Comparison of ENCODE assay signal across 8 mouse cellular contexts in genomic region chr9:34279906-34280305, GRCm38 (mm10).
DNase-seq lines count a peak whose midpoint lies in the region; ATAC-seq and TF ChIP-seq lines count a peak whose summit lies in the region.

No protein-coding gene starts in this region.

- peaks cover 7% of the 10 kb centered on the region for H3K4me1 ChIP-seq in embryonic facial prominence, embryonic 14.5 days (ENCODE audit: control insufficient read depth, insufficient read depth, low read length)
- no peaks in the 10 kb centered on the region for H3K4me1 ChIP-seq in lung, adult 2 months (ENCODE audit: control insufficient read depth, insufficient read depth, low read length)

- WGBS in embryonic facial prominence, embryonic 14.5 days = 41% methylated on average over 2 of the region's 2 CpGs
- WGBS in lung, adult 2 months = 35% methylated on average over 2 of the region's 2 CpGs

- no peak overlapping the region for H3K4me3 ChIP-seq in embryonic facial prominence, embryonic 14.5 days (ENCODE audit: low read depth, low read length)
- no peak overlapping the region for H3K4me3 ChIP-seq in lung, adult 2 months (replicated peaks; ENCODE audit: extremely low read depth, low read depth, low read length)

- H3K27ac ChIP-seq in embryonic facial prominence, embryonic 14.5 days (replicated peaks; ENCODE audit: low read depth, low read length) = no peak overlapping the region

- H3K9me3 ChIP-seq in embryonic facial prominence, embryonic 14.5 days (ENCODE audit: control insufficient read depth, low read length) = no peaks in the 10 kb centered on the region

- TF ChIP-seq POLR2A in lung, adult 2 months (IDR thresholded peaks at IDR 0.05; ENCODE audit: borderline replicate concordance, extremely low read depth, low read depth, low read length) = no peak

- ATAC-seq in embryonic facial prominence, embryonic 14.5 days (ENCODE audit: low read depth) = peak; percentile 26; the same call in 1 of the 2 replicates
- no peak for ATAC-seq in megakaryocyte, adult 5-6 weeks (ENCODE audit: poor library complexity, severe bottlenecking)
- ATAC-seq in granulocyte monocyte progenitor cell, adult 5-6 weeks (replicated peaks; ENCODE audit: poor library complexity, severe bottlenecking) = no peak

- no peak overlapping the region for H3K4me2 ChIP-seq in embryonic facial prominence, embryonic 14.5 days (ENCODE audit: low read depth, low read length)

- no peaks in the 10 kb centered on the region for H3K27me3 ChIP-seq in embryonic facial prominence, embryonic 14.5 days (replicated peaks; ENCODE audit: control insufficient read depth, insufficient read depth, low read length)

- TF ChIP-seq CTCF in lung, adult 2 months (IDR thresholded peaks at IDR 0.05; ENCODE audit: insufficient read depth, low read length) = no peak

- no peaks in the 10 kb centered on the region for H3K36me3 ChIP-seq in embryonic facial prominence, embryonic 14.5 days (ENCODE audit: control insufficient read depth, insufficient read depth, low read length)

- DNase-seq in heart, adult 11 months = peak; percentile 85
- DNase-seq in heart, adult 9 months (ENCODE audit: low spot score in 2 of 2) = no peak
- peak; percentile 86 for DNase-seq in 3134 (ENCODE audit: extremely low read depth, insufficient read length, low spot score)
- DNase-seq in embryonic facial prominence, embryonic 14.5 days (ENCODE audit: low spot score) = peak; percentile 46
- DNase-seq in lung, adult 2 months = peak; percentile 17
- DNase-seq in cerebellum, adult 11-12 months = no peak

- H3K9ac ChIP-seq in embryonic facial prominence, embryonic 14.5 days (ENCODE audit: low read depth, low read length) = no peak overlapping the region

Comparison
In these comparisons a context has a peak if more than half of its experiments do, and no peak if none do; other contexts are left out.
1. DNase-seq: peak in heart, adult 11 months (single experiment), 3134 (single experiment), embryonic facial prominence, embryonic 14.5 days (single experiment) and lung, adult 2 months (single experiment); none in heart, adult 9 months (0 of 2) and cerebellum, adult 11-12 months (single experiment).